Mouse (Mus musculus) bone marrow, adult 2 months (tissue): ENCODE measurements around the gene Gm128.

ENCODE experiments used
- CTCF ChIP-seq: fragments of 200-500 bp; IDR thresholded peaks from 2 replicates; pipeline ENCODE4 v1.5.1; 2011; ENCODE audit warnings: low read length, control low read depth; ENCODE audit not compliant: control insufficient read depth, insufficient read depth
- POLR2A ChIP-seq: fragments of 200-500 bp; IDR thresholded peaks from 2 replicates; pipeline ENCODE4 v1.6.1; 2011; ENCODE audit warnings: low read depth, mild to moderate bottlenecking, control low read depth, low read length, borderline replicate concordance; ENCODE audit not compliant: control insufficient read depth

- no peak for TF ChIP-seq CTCF
- peak; percentile 89 for TF ChIP-seq POLR2A
These were observed 13.1 kb downstream of the Gm128 start, which contains the start of gene Cdc42se1 for GRCm38 (mm10) chr3:95228148-95228893.
